Mouse (Mus musculus): Measurements from ENCODE around the gene Gmds. TPM values are rescaled to one million over a fixed set of nuclear protein-coding genes. Genes with fewer than 3 reads are reported as not detected.

The Gmds gene
- polyA plus RNA-seq, 1 experiment, result 8.8 TPM

DNA sequence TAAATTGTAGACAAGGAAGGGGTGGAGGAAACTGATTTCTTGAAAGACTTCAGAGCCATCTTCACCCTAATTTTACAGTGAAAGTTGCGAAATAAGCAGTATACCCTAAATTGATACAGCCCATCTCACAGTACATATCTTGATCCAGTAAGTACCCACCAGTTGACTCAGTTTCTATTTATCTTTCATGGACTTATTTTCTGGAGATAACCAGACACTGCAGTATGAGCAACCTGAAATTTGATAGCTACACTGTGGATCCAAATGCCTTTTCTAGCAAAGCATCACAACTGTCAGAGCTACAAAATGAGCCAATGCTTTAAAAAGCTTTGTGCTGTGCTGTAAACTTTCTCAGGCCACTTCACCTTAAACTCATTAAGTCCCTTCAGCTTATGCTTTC is 159.9 kb downstream of the Gmds start:
- Histone ChIP-seq H3K4me1 (ENCODE audit: control insufficient read depth, insufficient read depth, low read length) (no peaks in the 10 kb centered on the region), H3K27ac (ENCODE audit: insufficient read depth, low read depth, low read length) (no peak overlapping the region), H3K4me3 (ENCODE audit: insufficient read depth, low read length) (no peak overlapping the region)
- no peak for TF ChIP-seq CTCF (IDR thresholded peaks at IDR 0.05; ENCODE audit: low read depth, low read length)
- TF ChIP-seq POLR2A (IDR thresholded peaks at IDR 0.05; ENCODE audit: borderline replicate concordance, low read depth, low read length), result no peak

DNA sequence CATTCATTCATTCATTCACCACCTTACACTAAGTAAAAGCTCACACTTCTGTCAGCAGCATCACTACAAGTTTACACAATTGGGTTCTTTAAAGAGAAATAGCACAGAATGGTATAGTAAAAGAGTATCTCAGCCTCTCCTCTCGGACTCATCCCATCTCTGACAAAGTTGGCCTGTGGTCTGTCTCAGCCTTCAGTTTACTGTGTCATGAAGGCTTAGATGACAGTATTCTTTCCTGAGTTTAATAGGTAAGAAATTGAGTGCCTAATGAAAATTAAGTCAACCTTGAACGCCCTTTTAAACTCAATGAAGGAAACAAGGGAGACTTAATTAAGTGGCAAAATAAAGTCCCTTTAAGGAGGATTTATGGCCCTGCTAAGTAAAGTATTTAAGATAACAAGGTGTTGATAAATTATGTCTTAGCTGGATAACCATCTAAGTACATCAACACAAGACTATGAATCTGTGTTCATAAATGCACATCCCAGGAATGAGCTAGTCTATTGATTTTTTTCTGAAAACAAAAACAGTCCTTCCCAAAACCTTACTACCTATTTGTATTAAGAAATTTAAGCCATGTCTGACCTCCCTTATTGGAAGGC is 160.6 kb downstream of the Gmds start:
- H3K4me1 ChIP-seq (ENCODE audit: control insufficient read depth, insufficient read depth, low read length), result no peaks in the 10 kb centered on the region
- no peak overlapping the region for H3K27ac ChIP-seq (ENCODE audit: insufficient read depth, low read depth, low read length)
- no peak overlapping the region for H3K4me3 ChIP-seq (ENCODE audit: insufficient read depth, low read length)
- TF ChIP-seq POLR2A (IDR thresholded peaks at IDR 0.05; ENCODE audit: borderline replicate concordance, low read depth, low read length), result no peak
- TF ChIP-seq CTCF (IDR thresholded peaks at IDR 0.05; ENCODE audit: low read depth, low read length), result no peak

DNA sequence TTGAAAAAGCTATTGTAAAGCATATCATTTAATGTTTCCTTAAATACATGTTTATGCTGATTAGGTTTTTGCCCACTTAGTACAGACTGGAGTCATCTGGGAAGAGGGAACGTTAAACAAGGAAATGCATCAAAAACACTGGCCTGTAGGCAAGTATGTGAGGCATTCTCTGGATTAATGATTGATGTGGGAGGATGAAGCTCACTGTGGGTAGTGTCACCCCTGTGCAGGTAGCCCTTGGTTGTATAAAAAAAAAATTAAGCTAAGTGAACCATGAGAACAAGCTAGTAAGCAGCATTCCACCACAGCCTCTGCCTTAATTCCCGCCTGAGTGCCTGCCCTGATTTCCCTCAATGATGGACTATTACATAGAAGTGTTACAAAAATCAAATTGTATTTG is 163.5 kb downstream of the Gmds start:
- TF ChIP-seq POLR2A (IDR thresholded peaks at IDR 0.05; ENCODE audit: borderline replicate concordance, low read depth, low read length) (no peak), CTCF (IDR thresholded peaks at IDR 0.05; ENCODE audit: low read depth, low read length) (no peak)

DNA sequence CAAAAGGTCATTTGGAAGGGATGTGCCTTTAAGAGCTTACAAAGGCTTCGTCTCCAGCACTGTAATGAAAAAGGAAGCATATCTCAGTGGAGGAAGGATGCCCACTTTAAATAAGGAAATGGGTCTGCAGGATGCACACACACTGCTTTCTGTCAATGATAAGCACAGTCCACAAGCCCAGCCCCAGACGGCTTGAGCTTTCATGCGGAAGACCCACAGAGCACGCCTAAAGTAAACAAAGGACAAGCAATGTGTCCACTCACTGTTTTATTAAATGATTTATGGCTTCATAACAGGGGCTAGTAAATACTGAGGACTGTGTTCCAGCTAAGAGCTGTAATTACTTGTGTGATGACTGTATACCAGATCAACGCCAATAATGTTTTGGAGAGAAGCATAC is 169.4 kb downstream of the Gmds start:
- no peaks in the 10 kb centered on the region for H3K4me1 ChIP-seq (ENCODE audit: control insufficient read depth, insufficient read depth, low read length)
- H3K27ac ChIP-seq (ENCODE audit: insufficient read depth, low read depth, low read length), result no peak overlapping the region
- no peak for TF ChIP-seq CTCF (IDR thresholded peaks at IDR 0.05; ENCODE audit: low read depth, low read length)
- TF ChIP-seq POLR2A (IDR thresholded peaks at IDR 0.05; ENCODE audit: borderline replicate concordance, low read depth, low read length), result no peak
- H3K4me3 ChIP-seq (ENCODE audit: insufficient read depth, low read length), result no peak overlapping the region

More for the DNA sequence above, 163.5 kb downstream of the Gmds start:
- Histone ChIP-seq H3K27ac (ENCODE audit: insufficient read depth, low read depth, low read length) (no peak overlapping the region), H3K4me1 (ENCODE audit: control insufficient read depth, insufficient read depth, low read length) (no peaks in the 10 kb centered on the region), H3K4me3 (ENCODE audit: insufficient read depth, low read length) (no peak overlapping the region)

DNA sequence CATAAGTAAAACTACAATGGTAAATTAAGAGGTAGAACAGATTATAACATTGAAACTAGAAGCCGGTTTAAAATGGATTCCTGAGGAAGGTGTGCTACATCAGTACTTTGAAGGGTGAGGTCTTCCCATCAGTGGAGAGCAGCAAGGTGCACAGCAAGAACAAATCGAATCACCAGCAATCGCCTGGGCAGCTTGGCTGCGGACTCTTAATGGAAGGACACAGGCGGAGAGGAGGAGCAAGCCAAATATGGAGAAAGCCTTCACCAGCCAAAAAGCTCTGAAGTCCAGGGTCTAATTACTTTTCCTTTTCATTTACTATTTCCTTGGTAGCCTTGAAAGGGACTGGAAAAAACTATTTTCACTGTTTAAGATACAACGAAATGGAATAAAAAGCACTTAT is 170.7 kb downstream of the Gmds start:
- H3K4me3 ChIP-seq (ENCODE audit: insufficient read depth, low read length), result no peak overlapping the region
- TF ChIP-seq CTCF (IDR thresholded peaks at IDR 0.05; ENCODE audit: low read depth, low read length) (no peak), POLR2A (IDR thresholded peaks at IDR 0.05; ENCODE audit: borderline replicate concordance, low read depth, low read length) (no peak)
- H3K27ac ChIP-seq (ENCODE audit: insufficient read depth, low read depth, low read length), result no peak overlapping the region
- H3K4me1 ChIP-seq (ENCODE audit: control insufficient read depth, insufficient read depth, low read length), result no peaks in the 10 kb centered on the region

DNA sequence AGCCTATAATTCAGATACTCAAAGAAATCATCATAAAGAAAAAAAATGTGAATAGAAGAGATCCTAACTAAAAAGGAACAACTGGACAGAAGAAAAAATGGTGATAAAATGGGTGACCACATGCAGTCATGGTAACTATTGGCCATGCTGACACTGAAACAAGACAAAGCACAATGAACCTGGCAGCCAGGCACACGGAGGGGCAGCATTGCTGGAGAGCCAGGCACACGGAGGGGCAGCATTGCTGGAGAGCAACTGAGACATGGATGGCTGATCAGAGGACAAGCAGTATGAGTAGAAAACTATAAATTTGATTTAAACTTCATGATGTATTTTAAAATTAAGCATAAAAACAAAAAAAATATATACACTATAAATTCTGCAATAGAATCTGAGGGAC is 173.0 kb downstream of the Gmds start:
- H3K27ac ChIP-seq (ENCODE audit: insufficient read depth, low read depth, low read length), result no peak overlapping the region
- TF ChIP-seq CTCF (IDR thresholded peaks at IDR 0.05; ENCODE audit: low read depth, low read length) (no peak), POLR2A (IDR thresholded peaks at IDR 0.05; ENCODE audit: borderline replicate concordance, low read depth, low read length) (no peak)
- no peak overlapping the region for H3K4me3 ChIP-seq (ENCODE audit: insufficient read depth, low read length)
- H3K4me1 ChIP-seq (ENCODE audit: control insufficient read depth, insufficient read depth, low read length), result no peaks in the 10 kb centered on the region

DNA sequence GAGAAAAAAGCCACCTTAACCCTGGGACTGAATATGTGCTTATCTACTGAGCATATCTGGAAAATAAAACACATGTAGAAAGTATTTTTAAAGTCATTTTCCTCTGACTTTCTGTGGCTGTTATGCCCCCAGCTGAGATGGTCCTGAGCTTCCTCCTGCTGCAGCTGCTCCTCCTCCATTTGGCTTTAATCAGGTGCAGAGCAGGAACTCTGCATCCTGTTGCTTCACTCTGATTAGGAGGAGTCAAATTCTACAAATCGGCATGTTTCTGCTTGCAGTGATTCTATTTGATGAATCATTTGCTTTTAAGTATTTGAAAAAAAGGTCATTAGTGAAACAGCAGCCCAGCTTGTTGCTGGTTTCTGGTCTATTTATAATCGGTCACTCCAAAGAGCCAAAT is 177.0 kb downstream of the Gmds start:
- no peak for TF ChIP-seq POLR2A (IDR thresholded peaks at IDR 0.05; ENCODE audit: borderline replicate concordance, low read depth, low read length)
- TF ChIP-seq CTCF (IDR thresholded peaks at IDR 0.05; ENCODE audit: low read depth, low read length), result no peak
- Histone ChIP-seq H3K27ac (ENCODE audit: insufficient read depth, low read depth, low read length) (no peak overlapping the region), H3K4me3 (ENCODE audit: insufficient read depth, low read length) (no peak overlapping the region), H3K4me1 (ENCODE audit: control insufficient read depth, insufficient read depth, low read length) (no peaks in the 10 kb centered on the region)

DNA sequence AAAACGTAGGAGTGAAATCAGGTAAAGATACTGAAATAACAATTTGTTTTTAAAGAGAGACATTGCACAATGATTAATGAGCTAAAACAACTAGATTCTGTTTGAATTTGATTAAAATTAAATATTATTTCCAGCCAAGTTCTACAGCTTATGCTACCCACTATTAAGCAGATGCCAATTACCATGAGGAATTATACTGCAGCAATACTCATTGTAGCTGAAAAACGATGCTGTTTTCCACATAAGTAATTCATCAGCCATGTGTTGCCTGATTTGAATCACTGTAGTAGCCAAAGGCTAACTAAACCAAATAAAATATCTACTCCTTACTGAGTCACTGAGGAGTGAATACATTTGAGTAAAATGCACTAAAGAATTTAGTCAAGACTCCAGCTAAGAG is 180.3 kb downstream of the Gmds start:
- Histone ChIP-seq H3K27ac (ENCODE audit: insufficient read depth, low read depth, low read length) (no peak overlapping the region), H3K4me1 (ENCODE audit: control insufficient read depth, insufficient read depth, low read length) (no peaks in the 10 kb centered on the region), H3K4me3 (ENCODE audit: insufficient read depth, low read length) (no peak overlapping the region)
- TF ChIP-seq CTCF (IDR thresholded peaks at IDR 0.05; ENCODE audit: low read depth, low read length), result no peak
- TF ChIP-seq POLR2A (IDR thresholded peaks at IDR 0.05; ENCODE audit: borderline replicate concordance, low read depth, low read length), result no peak

DNA sequence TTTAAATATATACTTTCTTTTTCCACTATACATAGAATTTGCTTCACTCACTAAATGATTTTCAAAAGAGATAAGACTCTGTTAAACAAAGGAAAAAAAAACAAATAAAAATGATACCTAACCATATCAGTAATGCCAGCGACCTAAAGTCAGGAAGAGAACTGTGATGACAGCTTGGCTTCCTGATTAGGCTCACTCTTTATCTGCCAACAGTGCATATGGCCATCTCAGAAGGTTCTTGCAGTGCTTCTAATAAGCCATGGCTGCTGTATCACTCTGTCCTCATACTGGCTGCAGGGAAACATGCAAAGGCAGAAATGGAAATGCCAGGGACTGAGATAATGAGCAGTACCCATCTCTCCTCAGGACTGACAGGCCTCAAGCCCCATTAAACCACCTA is 192.6 kb downstream of the Gmds start:
- TF ChIP-seq POLR2A (IDR thresholded peaks at IDR 0.05; ENCODE audit: borderline replicate concordance, low read depth, low read length) (no peak), CTCF (IDR thresholded peaks at IDR 0.05; ENCODE audit: low read depth, low read length) (no peak)
- H3K4me3 ChIP-seq (ENCODE audit: insufficient read depth, low read length), result no peak overlapping the region
- H3K27ac ChIP-seq (ENCODE audit: insufficient read depth, low read depth, low read length), result no peak overlapping the region
- peaks cover 9% of the 10 kb centered on the region for H3K4me1 ChIP-seq (ENCODE audit: control insufficient read depth, insufficient read depth, low read length)

DNA sequence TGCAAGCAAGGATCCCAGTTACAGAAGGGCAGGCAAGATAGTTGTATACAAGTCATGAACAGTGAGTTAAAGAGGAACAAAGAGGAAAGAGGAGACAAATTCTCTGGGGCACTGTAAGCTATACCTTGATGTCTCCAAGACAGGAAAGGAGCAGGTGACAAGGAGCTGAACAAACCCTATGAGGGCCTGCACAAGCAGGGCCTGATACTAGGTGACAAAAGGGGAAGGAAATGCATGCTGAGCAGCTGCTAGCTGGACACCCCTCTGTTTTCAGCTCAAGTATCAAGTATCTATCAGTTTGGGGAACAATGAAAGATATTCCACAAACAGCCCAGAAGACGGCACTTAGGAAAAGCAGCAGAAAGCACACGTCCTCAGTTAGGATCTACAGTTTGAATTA is 193.4 kb downstream of the Gmds start:
- Histone ChIP-seq H3K27ac (ENCODE audit: insufficient read depth, low read depth, low read length) (no peak overlapping the region), H3K4me1 (ENCODE audit: control insufficient read depth, insufficient read depth, low read length) (peaks cover 9% of the 10 kb centered on the region), H3K4me3 (ENCODE audit: insufficient read depth, low read length) (no peak overlapping the region)
- TF ChIP-seq POLR2A (IDR thresholded peaks at IDR 0.05; ENCODE audit: borderline replicate concordance, low read depth, low read length), result no peak
- no peak for TF ChIP-seq CTCF (IDR thresholded peaks at IDR 0.05; ENCODE audit: low read depth, low read length)

DNA sequence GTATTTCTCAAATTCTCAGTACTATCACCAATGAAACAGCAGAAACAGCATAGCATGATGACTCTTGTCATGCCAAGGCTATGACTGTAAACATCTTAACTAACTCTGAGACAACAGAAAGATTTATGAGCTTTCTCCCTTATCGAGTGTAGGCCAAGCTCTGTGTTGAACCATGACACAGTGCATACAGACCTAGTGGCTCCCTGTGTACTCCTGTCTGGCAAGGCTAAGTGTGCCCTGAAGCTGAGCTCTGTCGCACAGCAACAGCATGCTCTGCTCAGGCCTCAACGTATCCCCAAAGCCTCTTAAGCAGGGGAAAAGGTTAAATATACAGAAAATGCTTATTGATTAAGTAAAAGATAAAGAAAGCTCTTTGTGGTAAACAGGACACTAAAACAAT is 194.9 kb downstream of the Gmds start:
- H3K4me1 ChIP-seq (ENCODE audit: control insufficient read depth, insufficient read depth, low read length), result peaks cover 9% of the 10 kb centered on the region
- TF ChIP-seq CTCF (IDR thresholded peaks at IDR 0.05; ENCODE audit: low read depth, low read length), result no peak
- TF ChIP-seq POLR2A (IDR thresholded peaks at IDR 0.05; ENCODE audit: borderline replicate concordance, low read depth, low read length), result no peak
- no peak overlapping the region for H3K27ac ChIP-seq (ENCODE audit: insufficient read depth, low read depth, low read length)
- H3K4me3 ChIP-seq (ENCODE audit: insufficient read depth, low read length), result no peak overlapping the region

Measured in bone marrow macrophage, adult 2 months (primary cell).